In the genomic region with DNA sequence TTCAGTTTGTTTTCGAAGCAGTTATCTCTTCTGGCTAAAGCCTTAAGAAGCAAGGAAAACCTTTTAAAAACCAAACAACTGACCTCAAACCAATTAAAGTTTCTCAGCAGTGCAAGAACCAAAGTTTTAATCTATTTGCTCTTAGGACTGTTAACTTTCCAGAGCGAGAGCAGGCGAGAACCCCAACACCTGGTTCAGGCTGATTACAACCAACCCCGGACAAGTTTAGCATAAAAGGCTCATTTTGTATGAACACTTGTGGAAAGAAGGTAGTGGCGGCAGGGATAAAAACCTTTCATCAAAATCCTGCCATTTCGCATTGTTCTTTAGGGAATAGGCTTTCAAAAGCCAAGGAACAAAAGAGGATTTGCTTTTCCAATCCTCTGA, we compare ENCODE assay signal across 9 mouse cellular contexts. TPM values are rescaled to one million over a fixed set of nuclear protein-coding genes. Genes with fewer than 3 reads are reported as not detected.
DNase-seq lines count a peak whose midpoint lies in the region; ATAC-seq lines count a peak whose summit lies in the region.
"Had no signal": no experiment of that assay in that cellular context is flagged by ENCODE, and none has a peak within 500 bp of the region (broad histone marks: within the 10 kb centered on the region; RNA-seq: fewer than 3 reads in every experiment).

No protein-coding gene starts in this region.

- intact Hi-C loops in heart, postnatal 25 days (cut with DNase I): loop anchor here (2.0 kb wide), 1 partner anchor 36 kb away; no protein-coding TSS in a partner anchor
- intact Hi-C loops in gastrocnemius, postnatal 36 days (cut with DNase I): loop anchor here (2.0 kb wide), 1 partner anchor 38 kb away; a partner anchor contains a TSS

- H3K36me3 ChIP-seq in heart, embryonic 16.5 days (ENCODE audit: control insufficient read depth, insufficient read depth): no peaks in the 10 kb centered on the region
- H3K36me3 ChIP-seq in hindbrain, embryonic 11.5 days (ENCODE audit: control insufficient read depth, insufficient read depth, low read length): no peaks in the 10 kb centered on the region
- no peaks in the 10 kb centered on the region for H3K36me3 ChIP-seq in midbrain, embryonic 11.5 days (ENCODE audit: control insufficient read depth, insufficient read depth, low read length)

- peak overlapping the region; percentile 91 for H3K4me3 ChIP-seq in heart, embryonic 16.5 days (ENCODE audit: low read length)
- peak overlapping the region; percentile 66 for H3K4me3 ChIP-seq in hindbrain, embryonic 11.5 days (ENCODE audit: low read depth, low read length)
- peak overlapping the region; percentile 68 for H3K4me3 ChIP-seq in midbrain, embryonic 11.5 days (ENCODE audit: low read depth, low read length)

- no peak for DNase-seq in heart, postnatal 25 days (ENCODE audit: low spot score)
- peak; percentile 43 for DNase-seq in MEL-GATA-1-ER (ENCODE audit: extremely low read depth, low read depth)
- no peak for DNase-seq in hindbrain, embryonic 11.5 days (ENCODE audit: low spot score)
- DNase-seq in midbrain, embryonic 11.5 days (ENCODE audit: low spot score, missing footprints): no peak
- no peak for DNase-seq in gastrocnemius, postnatal 36 days
- DNase-seq in cerebellum, postnatal 14 days: no peak
- no peak for DNase-seq in cerebellum, postnatal 25 days

- H3K9me3 ChIP-seq in heart, embryonic 16.5 days (replicated peaks; ENCODE audit: control insufficient read depth, low read length): peaks cover 4% of the 10 kb centered on the region; the same call in 1 of the 2 replicates
- no peaks in the 10 kb centered on the region for H3K9me3 ChIP-seq in hindbrain, embryonic 11.5 days (ENCODE audit: control insufficient read depth, low read length)
- no peaks in the 10 kb centered on the region for H3K9me3 ChIP-seq in midbrain, embryonic 11.5 days (ENCODE audit: control insufficient read depth, low read length)

- 12% methylated on average over 6 of the region's 6 CpGs for WGBS in heart, embryonic 16.5 days
- 9% methylated on average over 6 of the region's 6 CpGs for WGBS in hindbrain, embryonic 11.5 days
- 4% methylated on average over 6 of the region's 6 CpGs for WGBS in midbrain, embryonic 11.5 days

- H3K27ac ChIP-seq in heart, embryonic 16.5 days (ENCODE audit: low read length): peak overlapping the region; percentile 95
- H3K27ac ChIP-seq in hindbrain, embryonic 11.5 days (ENCODE audit: low read depth, low read length): peak overlapping the region; percentile 99
- peak overlapping the region; percentile 99 for H3K27ac ChIP-seq in midbrain, embryonic 11.5 days (ENCODE audit: low read depth, low read length)

- H3K4me1 ChIP-seq in heart, embryonic 16.5 days (ENCODE audit: control insufficient read depth, insufficient read depth, low read length): peaks cover 7% of the 10 kb centered on the region; the same call in 1 of the 2 replicates
- H3K4me1 ChIP-seq in hindbrain, embryonic 11.5 days (replicated peaks; ENCODE audit: control insufficient read depth, insufficient read depth, low read length): peaks cover 2% of the 10 kb centered on the region; the same call in 1 of the 2 replicates
- peaks cover 17% of the 10 kb centered on the region for H3K4me1 ChIP-seq in midbrain, embryonic 11.5 days (ENCODE audit: control insufficient read depth, insufficient read depth, low read length)

- peak overlapping the region; percentile 69 for H3K4me2 ChIP-seq in heart, embryonic 16.5 days (ENCODE audit: low read depth, low read length)
- peak overlapping the region; percentile 53 for H3K4me2 ChIP-seq in hindbrain, embryonic 11.5 days (replicated peaks; ENCODE audit: low read depth, low read length)
- H3K4me2 ChIP-seq in midbrain, embryonic 11.5 days: peak overlapping the region; percentile 84

- H3K27me3 ChIP-seq in heart, embryonic 16.5 days (ENCODE audit: control insufficient read depth, insufficient read depth, low read length): no peaks in the 10 kb centered on the region
- no peaks in the 10 kb centered on the region for H3K27me3 ChIP-seq in hindbrain, embryonic 11.5 days (ENCODE audit: control insufficient read depth, insufficient read depth, low read length)
- H3K27me3 ChIP-seq in midbrain, embryonic 11.5 days (ENCODE audit: control insufficient read depth, insufficient read depth, low read length): no peaks in the 10 kb centered on the region
- H3K27me3 ChIP-seq: Patski had no signal

- peak overlapping the region; percentile 90 for H3K9ac ChIP-seq in heart, embryonic 16.5 days (ENCODE audit: low read length)
- peak overlapping the region; percentile 93 for H3K9ac ChIP-seq in hindbrain, embryonic 11.5 days (ENCODE audit: low read depth, low read length)
- peak overlapping the region; percentile 82 for H3K9ac ChIP-seq in midbrain, embryonic 11.5 days (ENCODE audit: low read length)

- no peak for ATAC-seq in heart, embryonic 16.5 days (replicated peaks; ENCODE audit: extremely low read depth, insufficient read depth, low FRiP score)
- 0 out of 2 replicates have a peak, but pooled peaks have one; percentile 1 for ATAC-seq in hindbrain, embryonic 11.5 days (ENCODE audit: low FRiP score)
- no peak; the same call in 1 of the 2 replicates for ATAC-seq in midbrain, embryonic 11.5 days (ENCODE audit: low FRiP score)

RNA-seq across cellular contexts. Expression of a gene that starts 0.9 kb away (rescaled TPM):
- polyA plus RNA-seq in heart, embryonic 16.5 days (2015; fragmentation: Nextera tagmentation; extraction: Ambion mirVana): 3.5 and 3.8 TPM in 2 replicates
- 1 to 10 TPM in 1 of 2 experiments, under 1 TPM in 1; 0.78 to 1.0 TPM for total RNA-seq in heart, postnatal 25 days (2021)
- polyA plus RNA-seq in hindbrain, embryonic 11.5 days (2014; fragmentation: Nextera tagmentation; extraction: Ambion mirVana): 3.8 and 4.5 TPM in 2 replicates
- 4.1 and 5.0 TPM in 2 replicates for polyA plus RNA-seq in midbrain, embryonic 11.5 days (2014; fragmentation: Nextera tagmentation; extraction: Ambion mirVana)
- 1 to 10 TPM; 1.0 to 1.1 TPM for total RNA-seq in gastrocnemius, postnatal 36 days (2021)

RNA-seq across cellular contexts. Expression of a gene that starts 38.2 kb away (rescaled TPM):
- 69.0 and 82.9 TPM in 2 replicates for polyA plus RNA-seq in heart, embryonic 16.5 days (2015; fragmentation: Nextera tagmentation; extraction: Ambion mirVana)
- total RNA-seq in heart, postnatal 25 days (2021): 10 to 100 TPM; 15.9 to 19.5 TPM
- 400 and 407 TPM in 2 replicates for polyA plus RNA-seq in hindbrain, embryonic 11.5 days (2014; fragmentation: Nextera tagmentation; extraction: Ambion mirVana)
- 469 and 508 TPM in 2 replicates for polyA plus RNA-seq in midbrain, embryonic 11.5 days (2014; fragmentation: Nextera tagmentation; extraction: Ambion mirVana)
- 10 to 100 TPM; 15.0 to 17.4 TPM for total RNA-seq in gastrocnemius, postnatal 36 days (2021)
